ENCODE assay signal across 11 mouse cellular contexts in the genomic region with DNA sequence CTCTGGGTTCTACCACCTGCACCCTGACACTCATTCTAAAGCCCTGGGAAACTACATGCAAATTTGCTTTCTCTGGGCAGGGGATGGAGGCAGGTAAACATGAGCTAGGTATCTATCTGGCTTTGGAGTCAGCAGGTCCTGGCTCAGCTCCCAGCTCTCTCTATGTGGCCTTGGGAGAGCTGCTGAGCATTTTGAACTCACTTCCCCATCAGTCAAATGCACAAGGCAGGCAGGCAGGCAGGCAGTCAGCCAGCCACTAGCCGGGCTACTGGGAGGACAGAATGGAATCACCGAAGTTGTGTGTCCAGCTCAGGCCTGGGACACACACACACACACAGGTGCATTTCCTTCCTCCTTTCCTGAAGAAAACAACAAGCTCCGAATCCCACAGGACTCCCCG. TPM values are rescaled to one million over a fixed set of nuclear protein-coding genes. Genes with fewer than 3 reads are reported as not detected.
DNase-seq lines count a peak whose midpoint lies in the region; ATAC-seq lines count a peak whose summit lies in the region.
"Had no signal": no experiment of that assay in that cellular context is flagged by ENCODE, and none has a peak within 500 bp of the region (broad histone marks: within the 10 kb centered on the region; RNA-seq: fewer than 3 reads in every experiment).

No protein-coding gene starts in this region.

- WGBS in heart, embryonic 12.5 days: 61% methylated on average over 4 of the region's 4 CpGs
- WGBS in stomach, embryonic 16.5 days: 67% methylated on average over 4 of the region's 4 CpGs
- 62% methylated on average over 4 of the region's 4 CpGs for WGBS in hindbrain, embryonic 16.5 days

- DNase-seq in heart, postnatal 25 days (ENCODE audit: low spot score): no peak
- peak; percentile 46 for DNase-seq in ovary, postnatal 36 days (ENCODE audit: low spot score)
- no peak for DNase-seq in ovary, postnatal 14 days (ENCODE audit: low spot score)
- peak; percentile 35 to 44 for DNase-seq in cerebellum, postnatal 36 days
- DNase-seq: gastrocnemius, postnatal 36 days; heart, postnatal 4 days; right cerebral cortex, adult 18-20 months had no signal

- no peaks in the 10 kb centered on the region for H3K9me3 ChIP-seq in heart, embryonic 12.5 days (replicated peaks)
- H3K9me3 ChIP-seq in stomach, embryonic 16.5 days (replicated peaks; ENCODE audit: control insufficient read depth, low read length): no peaks in the 10 kb centered on the region
- no peaks in the 10 kb centered on the region for H3K9me3 ChIP-seq in hindbrain, embryonic 16.5 days (ENCODE audit: control insufficient read depth, low read length)

- H3K27me3 ChIP-seq in heart, embryonic 12.5 days (replicated peaks): no peaks in the 10 kb centered on the region
- no peaks in the 10 kb centered on the region for H3K27me3 ChIP-seq in stomach, embryonic 16.5 days (ENCODE audit: control insufficient read depth, insufficient read depth, low read length)
- H3K27me3 ChIP-seq in hindbrain, embryonic 16.5 days (replicated peaks; ENCODE audit: control insufficient read depth, insufficient read depth, low read length): no peaks in the 10 kb centered on the region

- no peak overlapping the region for H3K9ac ChIP-seq in heart, embryonic 12.5 days
- H3K9ac ChIP-seq in stomach, embryonic 16.5 days (ENCODE audit: low read length): no peak overlapping the region
- H3K9ac ChIP-seq in hindbrain, embryonic 16.5 days (ENCODE audit: low read depth, low read length): no peak overlapping the region

- peaks cover 66% of the 10 kb centered on the region for H3K4me1 ChIP-seq in heart, embryonic 12.5 days (replicated peaks)
- peaks cover 39% of the 10 kb centered on the region for H3K4me1 ChIP-seq in stomach, embryonic 16.5 days (ENCODE audit: control insufficient read depth, insufficient read depth, low read length)
- H3K4me1 ChIP-seq in hindbrain, embryonic 16.5 days (ENCODE audit: control insufficient read depth, insufficient read depth, low read depth, low read length): peaks cover 21% of the 10 kb centered on the region

- no peak overlapping the region for H3K4me2 ChIP-seq in heart, embryonic 12.5 days
- H3K4me2 ChIP-seq in stomach, embryonic 16.5 days (ENCODE audit: low read depth, low read length): no peak overlapping the region
- no peak overlapping the region for H3K4me2 ChIP-seq in hindbrain, embryonic 16.5 days (ENCODE audit: low read length)

- H3K27ac ChIP-seq in heart, embryonic 12.5 days (ENCODE audit: poor library complexity, severe bottlenecking): peak overlapping the region; percentile 9; the same call in 1 of the 2 replicates
- H3K27ac ChIP-seq in stomach, embryonic 16.5 days (ENCODE audit: low read length): peak overlapping the region; percentile 26; the same call in 1 of the 2 replicates
- no peak overlapping the region for H3K27ac ChIP-seq in hindbrain, embryonic 16.5 days (ENCODE audit: low read depth, low read length)

- H3K4me3 ChIP-seq in heart, embryonic 12.5 days: no peak overlapping the region
- no peak overlapping the region for H3K4me3 ChIP-seq in stomach, embryonic 16.5 days (replicated peaks; ENCODE audit: low read length)
- no peak overlapping the region for H3K4me3 ChIP-seq in hindbrain, embryonic 16.5 days (ENCODE audit: low read length)
- H3K4me3 ChIP-seq: myocyte had no signal

- intact Hi-C loops in heart, postnatal 25 days (cut with DNase I): no loop called here

- no peaks in the 10 kb centered on the region for H3K36me3 ChIP-seq in heart, embryonic 12.5 days
- no peaks in the 10 kb centered on the region for H3K36me3 ChIP-seq in stomach, embryonic 16.5 days (ENCODE audit: control insufficient read depth, insufficient read depth, low read length)
- H3K36me3 ChIP-seq in hindbrain, embryonic 16.5 days (ENCODE audit: control insufficient read depth, insufficient read depth, low read length): no peaks in the 10 kb centered on the region

- no peak for ATAC-seq in heart, embryonic 12.5 days (ENCODE audit: insufficient number of reproducible peaks, low FRiP score)
- no peak for ATAC-seq in stomach, embryonic 16.5 days (ENCODE audit: insufficient read depth, low FRiP score)
- no peak for ATAC-seq in hindbrain, embryonic 16.5 days

RNA-seq across cellular contexts. Expression of gene Smad3, which starts 58.6 kb away (rescaled TPM):
- polyA plus RNA-seq in heart, embryonic 12.5 days (2016; fragmentation: Nextera tagmentation; extraction: Ambion mirVana): 17.0 and 18.9 TPM in 2 replicates
- 10 to 100 TPM; 14.0 to 14.5 TPM for total RNA-seq in heart, postnatal 25 days (2021)
- polyA plus RNA-seq in stomach, embryonic 16.5 days (2015; fragmentation: Nextera tagmentation; extraction: Ambion mirVana): 14.6 and 15.1 TPM in 2 replicates
- polyA plus RNA-seq in hindbrain, embryonic 16.5 days (2015; fragmentation: Nextera tagmentation; extraction: Ambion mirVana): 7.7 and 9.3 TPM in 2 replicates

Comparison
In these comparisons a context has a peak if more than half of its experiments do, and no peak if none do; other contexts are left out.
1. DNase-seq: peak in ovary, postnatal 36 days (single experiment) and cerebellum, postnatal 36 days (2 of 2); none in heart, postnatal 25 days (single experiment) and ovary, postnatal 14 days (single experiment).